Mouse (Mus musculus) brown adipose tissue, adult 24 weeks (tissue): Measurements from ENCODE around the gene Zbtb8os. TPM values are rescaled to one million over a fixed set of nuclear protein-coding genes. Genes with fewer than 3 reads are reported as not detected.

Source experiments
- H3K27ac ChIP-seq: fragments of 200-500 bp; replicated peaks from 2 replicates; pipeline ENCODE4 v1.5.1; 2012; ENCODE audit warnings: low read depth, mild to moderate bottlenecking, low read length
- H3K4me1 ChIP-seq: fragments of 200-500 bp; 2 replicates; pipeline ENCODE4 v1.6.1; 2012; ENCODE audit warnings: low read length, mixed read lengths; ENCODE audit not compliant: control insufficient read depth, insufficient read depth, insufficient read length
- H3K4me3 ChIP-seq: fragments of 200-500 bp; 2 replicates; pipeline ENCODE4 v1.5.1; 2012; ENCODE audit warnings: low read depth, mild to moderate bottlenecking, low read length, moderate library complexity; ENCODE audit not compliant: insufficient read depth
- polyA plus RNA-seq: library from polyadenylated mRNA; stranded (reverse); fragments of >200 nt; gene quantifications from 2 replicates; pipeline ENCODE4 v1.2.4, GENCODE M21; 2012; ENCODE audit not compliant: missing spikeins, insufficient read depth, insufficient read length

The Zbtb8os gene
- polyA plus RNA-seq = 92.1 and 127 TPM in 2 replicates

DNA sequence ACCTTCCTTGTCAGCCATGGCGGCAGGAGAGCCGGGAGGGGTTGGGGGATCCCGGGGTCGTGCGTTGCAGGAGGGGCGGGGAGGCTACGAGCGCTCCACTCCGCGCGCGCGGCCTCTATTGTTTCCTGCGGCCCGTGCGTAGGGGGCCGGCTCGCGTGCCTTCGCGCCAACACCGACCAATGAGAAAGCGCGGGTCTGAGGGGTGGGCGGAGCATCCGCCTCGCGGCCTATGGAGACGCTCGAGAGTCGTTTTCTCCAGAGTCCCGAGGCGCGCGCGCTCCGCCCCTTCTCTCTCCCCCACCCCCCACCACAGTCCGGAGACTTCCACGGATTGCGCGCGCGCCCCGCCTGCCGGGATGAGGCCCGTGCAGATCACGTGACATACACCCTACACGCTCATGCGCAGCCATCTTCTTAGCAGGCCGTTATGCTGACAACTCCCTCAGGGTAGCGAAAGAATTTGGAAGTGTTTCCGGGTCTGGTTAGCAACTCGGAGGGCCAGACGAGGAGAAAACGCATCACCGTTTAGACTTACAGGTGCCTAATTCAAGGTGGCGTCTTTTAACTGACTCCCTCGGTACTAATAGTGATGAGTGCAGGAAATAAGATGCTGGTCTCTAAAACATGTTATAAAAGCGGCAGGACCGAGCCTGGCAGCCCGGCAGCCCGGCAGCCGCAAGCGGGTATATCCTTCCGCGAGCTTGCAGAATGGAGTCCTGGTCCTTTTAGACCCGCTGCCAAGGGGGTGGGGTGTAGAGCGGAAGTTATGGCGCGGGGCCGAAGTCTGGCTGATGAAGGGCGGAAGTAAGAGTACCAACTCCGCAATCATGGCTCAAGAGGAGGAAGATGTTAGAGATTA lies at the start of gene Zbtb8os, which contains the start of gene Rbbp4:
Gene Zbtb8os, plus strand, starts transcription at position 480 of the 859 bp plus-strand sequence.
Gene Rbbp4, minus strand, starts transcription at position 155 of the 859 bp plus-strand sequence.
- H3K4me3 ChIP-seq = peak within 1 kb of the TSS; percentile 97
- H3K27ac ChIP-seq = peak within 1 kb of the TSS; percentile 93
- H3K4me1 ChIP-seq = 0 out of 2 replicates have a peak, but pooled peaks cover 3% of the 10 kb centered on the region

DNA sequence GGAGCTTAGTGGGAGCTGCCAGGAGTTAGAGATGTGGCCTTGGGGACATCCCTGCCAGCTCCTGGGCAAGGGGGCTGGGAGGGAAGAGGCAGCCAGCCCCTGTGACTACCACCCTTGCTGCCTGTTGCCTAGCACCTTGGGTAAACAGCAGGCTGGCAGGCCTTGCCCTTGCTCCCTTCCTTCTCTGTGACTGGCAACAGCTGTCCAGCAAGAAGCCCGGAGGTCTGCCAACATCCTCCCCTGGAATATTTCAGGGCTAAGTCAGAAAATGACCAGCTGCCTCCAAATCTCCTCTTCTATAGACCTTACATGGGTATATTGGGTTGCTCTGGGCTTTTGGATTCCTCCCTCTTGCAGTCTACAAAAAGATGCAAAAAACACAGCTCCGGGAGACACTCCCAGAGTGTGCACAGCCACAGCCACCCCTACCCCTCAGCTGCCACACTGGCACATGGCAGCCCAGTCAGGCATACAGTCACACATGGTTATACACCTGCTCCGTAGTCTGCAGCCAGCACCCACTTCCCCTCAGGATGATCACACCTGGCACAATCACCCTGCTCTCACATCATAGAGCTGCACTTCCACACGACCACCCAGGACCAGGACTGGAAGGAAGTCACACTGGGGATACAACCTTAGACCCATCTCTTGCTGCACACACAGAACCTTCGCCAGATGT lies 49.4 kb upstream of the Zbtb8os start:
- H3K4me3 ChIP-seq = no peak overlapping the region

DNA sequence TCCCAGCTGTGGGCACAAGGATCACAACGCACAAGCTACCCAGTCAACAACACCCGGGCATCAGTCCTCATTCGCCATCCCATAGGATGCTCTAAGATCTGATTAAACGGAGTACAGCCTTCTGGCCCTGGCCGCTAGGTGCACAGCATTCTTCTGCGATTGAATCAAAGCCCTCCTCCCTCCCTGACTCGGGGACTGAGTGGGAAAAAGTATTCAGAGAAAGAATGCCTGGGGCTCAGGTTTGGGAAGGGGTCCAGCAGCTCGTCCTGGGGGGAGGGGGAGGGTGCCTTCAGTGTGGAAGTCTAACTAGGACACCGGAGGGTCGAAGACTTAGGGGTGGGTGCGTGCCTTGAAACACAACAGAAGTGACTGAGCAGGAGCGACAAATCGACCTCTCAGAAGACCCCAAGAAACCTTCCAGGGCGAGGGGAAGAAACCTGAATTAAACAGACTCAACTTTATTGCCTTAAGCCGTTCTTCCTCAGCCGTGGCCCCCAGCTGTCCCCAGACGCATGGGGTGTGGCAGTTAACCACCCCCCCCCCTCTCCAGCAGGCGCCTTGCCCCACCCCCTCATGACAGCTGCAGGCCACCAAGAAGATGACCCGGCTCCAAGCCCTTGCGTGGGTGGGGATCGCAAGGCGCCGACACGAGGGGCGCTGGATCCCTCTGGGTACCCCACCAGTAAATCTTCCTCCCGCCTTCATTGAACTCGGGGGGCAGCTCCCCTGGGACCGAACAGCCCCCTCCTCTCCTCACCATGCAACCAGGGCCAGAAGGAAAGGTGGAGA lies 48.6 kb upstream of the Zbtb8os start:
- peak overlapping the region; percentile 46 for H3K4me3 ChIP-seq
- H3K27ac ChIP-seq = no peak overlapping the region
- H3K4me1 ChIP-seq = no peaks in the 10 kb centered on the region

More for the DNA sequence above, 49.4 kb upstream of the Zbtb8os start:
- H3K4me1 ChIP-seq = no peaks in the 10 kb centered on the region
- no peak overlapping the region for H3K27ac ChIP-seq

DNA sequence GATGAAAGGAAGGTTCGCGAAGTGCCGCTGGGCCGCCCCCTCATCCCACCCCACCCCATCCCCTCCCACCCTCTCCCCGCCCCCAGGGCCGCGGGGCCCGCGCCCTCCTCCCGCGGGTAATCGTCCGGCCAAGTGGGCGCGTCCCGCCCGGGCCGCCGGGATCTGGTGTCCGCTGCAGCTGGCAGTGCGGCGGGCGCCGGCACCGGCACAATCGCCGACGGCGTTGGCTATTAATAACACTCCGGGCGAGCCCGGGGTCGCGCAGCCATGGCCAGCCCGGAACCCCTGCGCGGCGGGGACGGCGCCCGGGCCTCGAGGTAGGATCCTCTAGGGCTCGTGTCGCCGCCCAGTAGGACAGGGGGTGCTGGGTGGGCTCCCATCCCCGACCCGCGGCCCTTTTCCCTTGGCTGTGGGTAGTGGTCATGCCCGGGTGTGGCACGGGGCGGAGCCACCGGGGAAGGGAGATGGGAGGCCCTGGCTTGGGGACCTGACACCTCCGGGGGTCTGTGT lies 48.0 kb upstream of the Zbtb8os start, which contains the start of gene Sync:
Gene Sync, plus strand, starts transcription at position 146 of the 510 bp plus-strand sequence.
- H3K4me3 ChIP-seq = peak within 1 kb of the TSS; percentile 66
- no peaks in the 10 kb centered on the region for H3K4me1 ChIP-seq
- H3K27ac ChIP-seq = no peak within 1 kb of the TSS

DNA sequence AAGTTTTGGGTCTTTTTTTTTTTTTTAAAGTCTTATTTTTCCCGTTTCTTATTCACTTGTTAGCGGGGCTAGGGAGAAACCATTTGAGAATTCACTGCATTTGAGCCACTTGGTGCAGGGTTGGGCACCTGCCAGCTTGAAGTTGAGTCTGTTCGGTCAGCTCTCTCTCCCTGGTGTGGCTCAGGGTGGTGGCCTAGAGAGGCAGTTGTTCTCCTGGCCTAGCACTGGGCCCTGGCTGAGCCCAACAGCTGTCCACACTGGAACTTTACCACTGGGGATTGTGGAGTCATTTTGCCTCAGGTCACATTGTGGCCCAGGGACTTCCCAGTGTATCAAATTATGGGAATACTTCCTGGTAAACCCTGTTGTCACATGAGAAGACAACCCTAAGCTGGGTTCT lies 47.4 kb upstream of the Zbtb8os start:
- H3K4me3 ChIP-seq = peak overlapping the region; percentile 66; the same call in 1 of the 2 replicates

DNA sequence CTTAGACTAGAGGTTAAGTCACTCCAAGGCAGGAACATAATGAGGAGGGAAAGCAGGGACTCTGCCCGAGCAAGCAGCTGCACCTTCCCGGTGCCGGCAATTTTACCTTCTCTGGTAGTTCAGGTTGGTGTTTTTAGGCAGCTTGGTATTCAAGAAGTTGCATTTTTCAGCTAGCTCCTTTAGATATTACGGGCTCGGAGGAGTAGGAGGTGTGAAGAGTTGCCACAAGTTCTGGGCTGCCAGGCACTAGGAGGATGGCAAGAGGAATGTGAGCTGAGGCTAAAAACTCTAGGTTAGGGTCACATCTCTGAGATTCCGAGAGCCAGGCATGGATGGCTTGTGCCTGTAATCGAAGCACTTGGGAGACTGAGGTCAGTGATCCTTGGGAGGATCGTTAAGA lies 45.8 kb upstream of the Zbtb8os start:
- Histone ChIP-seq H3K4me3 (no peak overlapping the region), H3K27ac (no peak overlapping the region), H3K4me1 (no peaks in the 10 kb centered on the region)

More for the DNA sequence above, 47.4 kb upstream of the Zbtb8os start:
- Histone ChIP-seq H3K4me1 (no peaks in the 10 kb centered on the region), H3K27ac (no peak overlapping the region)

DNA sequence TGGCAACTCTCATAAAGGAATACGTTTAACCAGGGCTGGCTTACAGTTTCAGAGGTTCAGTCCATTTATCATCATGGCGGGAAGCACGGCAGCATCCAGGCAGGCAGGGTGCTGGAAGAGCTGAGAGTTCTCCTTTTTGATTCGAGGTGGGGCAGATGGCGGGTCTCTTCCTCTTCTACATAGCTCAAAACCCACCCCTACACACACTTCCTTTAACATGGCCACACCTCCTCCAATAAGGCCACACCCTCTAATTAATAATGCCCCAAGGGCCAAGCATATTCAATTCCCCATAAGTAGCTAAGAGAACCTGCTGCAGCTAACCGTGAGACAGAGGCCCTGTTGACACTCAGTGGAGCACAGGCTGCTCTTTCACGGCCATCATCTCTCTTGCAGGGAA lies 42.7 kb upstream of the Zbtb8os start:
- no peak overlapping the region for H3K27ac ChIP-seq
- H3K4me3 ChIP-seq = no peak overlapping the region
- no peaks in the 10 kb centered on the region for H3K4me1 ChIP-seq

DNA sequence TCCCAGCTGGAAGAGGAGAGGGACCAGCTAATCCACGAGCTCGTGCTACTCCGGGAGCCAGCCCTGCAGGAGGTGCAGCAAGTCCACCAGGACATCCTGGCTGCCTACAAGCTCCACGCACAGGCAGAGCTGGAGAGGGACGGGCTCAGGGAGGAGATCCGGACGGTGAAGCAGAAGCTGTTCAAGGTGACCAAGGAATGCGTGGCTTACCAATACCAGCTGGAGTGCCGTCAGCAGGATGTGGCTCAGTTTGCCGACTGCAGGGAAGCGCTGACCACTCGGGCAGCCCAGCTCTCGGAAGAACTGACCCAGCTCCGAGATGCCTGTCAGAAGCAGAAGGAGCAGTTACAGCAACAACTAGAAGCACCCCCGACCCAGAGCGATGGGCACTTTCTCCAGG lies 41.8 kb upstream of the Zbtb8os start:
- Histone ChIP-seq H3K4me1 (no peaks in the 10 kb centered on the region), H3K4me3 (no peak overlapping the region), H3K27ac (no peak overlapping the region)

DNA sequence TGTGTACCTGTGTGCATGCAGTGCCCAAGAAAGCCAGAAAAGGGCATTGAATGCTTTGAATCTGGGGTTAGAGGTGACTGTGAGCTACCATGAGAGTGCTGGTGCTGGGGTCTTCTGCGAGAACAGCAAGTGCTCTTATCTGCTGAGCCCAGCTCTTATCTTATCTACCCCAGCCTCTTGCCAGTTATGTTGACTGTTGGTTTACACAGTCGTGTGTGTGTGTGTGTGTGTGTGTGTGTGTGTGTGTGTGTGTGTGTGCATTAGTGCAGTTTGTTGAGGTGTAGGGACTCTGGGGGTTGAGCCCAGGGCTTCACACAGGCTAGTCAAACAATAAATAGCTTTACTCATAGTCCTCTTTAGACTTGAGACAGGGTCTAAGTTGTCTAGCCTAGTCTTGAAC lies 40.3 kb upstream of the Zbtb8os start:
- no peak overlapping the region for H3K4me3 ChIP-seq
- H3K4me1 ChIP-seq = no peaks in the 10 kb centered on the region
- no peak overlapping the region for H3K27ac ChIP-seq

DNA sequence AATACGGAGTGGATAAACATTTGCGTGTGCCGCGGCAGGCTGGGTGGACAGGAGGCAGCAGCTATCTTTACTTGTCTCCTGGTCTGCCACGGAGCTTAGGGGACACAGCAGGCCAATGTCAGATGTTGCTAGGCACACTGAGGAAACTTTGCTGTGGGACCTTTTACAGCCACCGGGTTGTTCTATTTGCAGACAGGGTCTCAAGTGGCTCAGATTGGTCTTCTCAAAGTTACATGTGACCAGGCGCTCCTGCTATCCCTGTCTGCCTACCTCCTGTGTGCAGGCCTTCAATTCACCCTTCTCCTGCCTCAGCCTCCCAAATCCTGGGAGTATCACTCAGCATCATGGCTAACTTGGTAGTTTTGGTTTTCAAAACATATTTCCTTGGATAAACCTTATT lies 39.4 kb upstream of the Zbtb8os start:
- no peaks in the 10 kb centered on the region for H3K4me1 ChIP-seq
- no peak overlapping the region for H3K27ac ChIP-seq
- no peak overlapping the region for H3K4me3 ChIP-seq

DNA sequence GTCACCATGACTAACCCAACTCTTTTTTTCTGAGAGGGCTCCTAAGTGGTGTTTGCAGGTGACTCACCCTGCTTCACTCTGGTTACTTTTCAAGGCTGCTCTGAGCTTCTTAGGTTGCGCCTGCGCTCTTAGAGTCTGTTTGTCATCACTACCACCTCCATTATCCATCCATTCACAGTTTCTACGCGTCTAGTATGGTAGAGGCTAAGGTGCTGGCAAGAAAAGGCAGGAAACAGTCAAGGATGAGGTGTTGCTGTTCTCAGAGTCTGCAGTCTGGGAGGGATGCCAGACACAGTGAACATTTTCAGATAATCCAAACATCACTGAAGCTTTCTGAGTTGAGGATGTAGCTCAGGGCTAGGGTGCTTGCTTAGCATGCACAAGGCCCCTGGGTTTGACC lies 37.8 kb upstream of the Zbtb8os start:
- H3K4me1 ChIP-seq = no peaks in the 10 kb centered on the region
- no peak overlapping the region for H3K4me3 ChIP-seq
- no peak overlapping the region for H3K27ac ChIP-seq

DNA sequence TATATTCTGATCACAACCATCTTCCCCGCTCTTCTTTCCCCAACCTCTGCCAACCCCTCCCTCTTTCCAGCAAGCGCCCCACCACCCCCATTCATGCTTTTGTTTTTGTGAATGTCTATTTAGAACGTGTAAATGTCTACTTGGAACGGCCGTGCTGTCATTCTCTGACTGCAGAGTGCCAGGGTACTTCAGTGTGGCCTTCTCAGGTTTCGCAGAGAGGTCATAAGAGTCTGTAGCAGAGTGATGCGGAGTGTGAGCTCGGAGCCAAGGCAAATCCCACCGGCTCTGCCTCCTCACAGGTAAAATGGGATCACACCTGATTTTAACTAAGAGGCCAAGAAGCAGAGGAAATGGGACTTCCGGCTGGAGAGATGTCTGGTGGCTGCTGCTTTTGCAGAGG lies 36.4 kb upstream of the Zbtb8os start:
- peaks cover 2% of the 10 kb centered on the region; the same call in 1 of the 2 replicates for H3K4me1 ChIP-seq
- H3K4me3 ChIP-seq = no peak overlapping the region
- H3K27ac ChIP-seq = no peak overlapping the region

DNA sequence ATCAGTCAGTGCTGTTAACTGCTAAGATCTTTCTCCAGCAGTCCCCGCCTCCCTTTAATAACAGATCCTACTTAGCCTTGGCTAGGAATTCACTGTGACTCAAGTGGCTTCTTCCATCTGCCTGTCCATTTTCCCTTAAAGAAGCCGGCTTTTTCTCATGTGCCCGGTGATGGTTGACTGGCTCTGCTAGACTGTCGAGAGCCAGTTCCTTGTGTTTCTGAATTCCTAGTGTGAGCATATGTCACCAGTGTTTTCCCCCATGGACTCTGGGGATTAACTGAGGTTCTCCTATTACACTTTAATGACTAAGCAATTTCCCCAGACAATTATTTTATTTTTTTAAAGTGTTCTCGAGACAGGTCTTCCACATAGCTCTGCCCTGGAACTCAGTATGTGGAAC lies 32.1 kb upstream of the Zbtb8os start:
- no peak overlapping the region for H3K27ac ChIP-seq

DNA sequence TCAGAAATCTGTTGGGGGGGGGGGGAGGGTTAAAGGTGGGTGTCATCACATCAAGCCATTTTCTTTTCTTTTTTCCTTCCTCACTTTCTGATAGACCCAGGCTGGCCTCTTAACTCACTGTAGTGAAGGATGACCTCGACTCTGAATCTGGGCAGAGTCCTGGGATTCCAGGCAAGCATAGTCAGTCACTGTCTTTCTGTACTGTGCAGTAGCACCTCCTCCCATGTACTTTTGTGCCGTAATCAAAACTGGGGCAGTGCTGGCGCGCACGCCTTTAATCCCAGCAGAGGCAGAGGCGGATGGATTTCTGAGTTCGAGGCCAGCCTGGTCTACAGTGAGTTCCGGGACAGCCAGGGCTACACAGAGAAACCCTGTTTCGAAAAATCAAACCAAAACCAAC lies 31.7 kb upstream of the Zbtb8os start:
- no peak overlapping the region for H3K27ac ChIP-seq
- peaks cover 2% of the 10 kb centered on the region; the same call in 1 of the 2 replicates for H3K4me1 ChIP-seq
- no peak overlapping the region for H3K4me3 ChIP-seq

More for the DNA sequence above, 32.1 kb upstream of the Zbtb8os start:
- Histone ChIP-seq H3K4me1 (peaks cover 2% of the 10 kb centered on the region; the same call in 1 of the 2 replicates), H3K4me3 (no peak overlapping the region)
